Mouse (Mus musculus): ENCODE measurements at regions not wholly inside any gene's neighbourhood (a gene's known extent, or its start where the extent isn't known, plus 50 kb on each side); places are given as distances from the start of the nearest gene placed in this dataset.

- Histone ChIP-seq H3K4me3 (no peak overlapping the region), H3K4me1 (ENCODE audit: control insufficient read depth, insufficient read depth, low read length) (no peaks in the 10 kb centered on the region), H3K27ac (no peak overlapping the region), H3K9ac (ENCODE audit: low read depth, low read length) (no peak overlapping the region), H3K36me3 (ENCODE audit: control insufficient read depth, insufficient read depth, low read length) (no peaks in the 10 kb centered on the region), H3K27me3 (ENCODE audit: control insufficient read depth, insufficient read depth, low read length) (no peaks in the 10 kb centered on the region), H3K79me2 (replicated peaks; ENCODE audit: control insufficient read depth, insufficient read depth, low read length) (no peaks in the 10 kb centered on the region)
- DNase-seq: no peak
- TF ChIP-seq EP300 (IDR thresholded peaks at IDR 0.05; ENCODE audit: insufficient read depth, low read depth, low read length) (no peak), CTCF (IDR thresholded peaks at IDR 0.05) (no peak), POLR2A (IDR thresholded peaks at IDR 0.05; ENCODE audit: insufficient read depth, low read depth, low read length) (no peak)
- WGBS: 87% methylated on average over 7 of the region's 7 CpGs
- intact Hi-C loops (cut with DNase I): no loop called here
Measured at GRCm38 (mm10) chr10:8986339-8986738, 100.5 kb upstream of the Sash1 start.

- intact Hi-C loops (cut with DNase I): no loop called here
- H3K27ac ChIP-seq: no peak overlapping the region
- DNase-seq: no peak
- H3K9ac ChIP-seq (ENCODE audit: low read depth, low read length): no peak overlapping the region
- no peak for TF ChIP-seq POLR2A (IDR thresholded peaks at IDR 0.05; ENCODE audit: insufficient read depth, low read depth, low read length)
- TF ChIP-seq EP300 (IDR thresholded peaks at IDR 0.05; ENCODE audit: insufficient read depth, low read depth, low read length): no peak
- no peak for TF ChIP-seq CTCF (IDR thresholded peaks at IDR 0.05)
- no peaks in the 10 kb centered on the region for H3K79me2 ChIP-seq (replicated peaks; ENCODE audit: control insufficient read depth, insufficient read depth, low read length)
- no peak overlapping the region for H3K4me3 ChIP-seq
- no peaks in the 10 kb centered on the region for H3K4me1 ChIP-seq (ENCODE audit: control insufficient read depth, insufficient read depth, low read length)
- 82% methylated on average over 4 of the region's 4 CpGs for WGBS
- H3K36me3 ChIP-seq (ENCODE audit: control insufficient read depth, insufficient read depth, low read length): no peaks in the 10 kb centered on the region
- H3K27me3 ChIP-seq (ENCODE audit: control insufficient read depth, insufficient read depth, low read length): no peaks in the 10 kb centered on the region
Measured at GRCm38 (mm10) chr10:8983347-8983746, 97.5 kb upstream of the Sash1 start.

GRCm38 (mm10) chr10:8980568-8980967 is 94.7 kb upstream of the Sash1 start:
- Histone ChIP-seq H3K4me1 (ENCODE audit: control insufficient read depth, insufficient read depth, low read length) (no peaks in the 10 kb centered on the region), H3K36me3 (ENCODE audit: control insufficient read depth, insufficient read depth, low read length) (no peaks in the 10 kb centered on the region), H3K9ac (ENCODE audit: low read depth, low read length) (no peak overlapping the region), H3K4me3 (no peak overlapping the region), H3K27me3 (ENCODE audit: control insufficient read depth, insufficient read depth, low read length) (no peaks in the 10 kb centered on the region), H3K27ac (no peak overlapping the region), H3K79me2 (replicated peaks; ENCODE audit: control insufficient read depth, insufficient read depth, low read length) (no peaks in the 10 kb centered on the region)
- no peak for DNase-seq
- intact Hi-C loops (cut with DNase I): no loop called here
- 87% methylated on average over 1 of the region's 1 CpGs for WGBS
- no peak for TF ChIP-seq CTCF (IDR thresholded peaks at IDR 0.05)
- no peak for TF ChIP-seq EP300 (IDR thresholded peaks at IDR 0.05; ENCODE audit: insufficient read depth, low read depth, low read length)
- TF ChIP-seq POLR2A (IDR thresholded peaks at IDR 0.05; ENCODE audit: insufficient read depth, low read depth, low read length): no peak

- no peak overlapping the region for H3K4me3 ChIP-seq
- no peaks in the 10 kb centered on the region for H3K36me3 ChIP-seq (ENCODE audit: control insufficient read depth, insufficient read depth, low read length)
- H3K4me1 ChIP-seq (ENCODE audit: control insufficient read depth, insufficient read depth, low read length): no peaks in the 10 kb centered on the region
- no peak overlapping the region for H3K9ac ChIP-seq (ENCODE audit: low read depth, low read length)
- no peak for DNase-seq
- H3K27ac ChIP-seq: no peak overlapping the region
- WGBS: 92% methylated on average over 3 of the region's 3 CpGs
- no peak for TF ChIP-seq EP300 (IDR thresholded peaks at IDR 0.05; ENCODE audit: insufficient read depth, low read depth, low read length)
- no peak for TF ChIP-seq CTCF (IDR thresholded peaks at IDR 0.05)
- no peak for TF ChIP-seq POLR2A (IDR thresholded peaks at IDR 0.05; ENCODE audit: insufficient read depth, low read depth, low read length)
- H3K27me3 ChIP-seq (ENCODE audit: control insufficient read depth, insufficient read depth, low read length): no peaks in the 10 kb centered on the region
- intact Hi-C loops (cut with DNase I): no loop called here
- no peaks in the 10 kb centered on the region for H3K79me2 ChIP-seq (replicated peaks; ENCODE audit: control insufficient read depth, insufficient read depth, low read length)
Measured at GRCm38 (mm10) chr10:8978595-8978994, 92.7 kb upstream of the Sash1 start.

GRCm38 (mm10) chr10:8973934-8974333 is 88.1 kb upstream of the Sash1 start:
- H3K27ac ChIP-seq: no peak overlapping the region
- no peaks in the 10 kb centered on the region for H3K27me3 ChIP-seq (ENCODE audit: control insufficient read depth, insufficient read depth, low read length)
- intact Hi-C loops (cut with DNase I): loop anchor here (2.0 to 5.0 kb wide), 3 partner anchors 87 to 231 kb away; partner anchors contain the start of gene Sash1
- H3K4me3 ChIP-seq: no peak overlapping the region
- no peaks in the 10 kb centered on the region for H3K79me2 ChIP-seq (replicated peaks; ENCODE audit: control insufficient read depth, insufficient read depth, low read length)
- H3K4me1 ChIP-seq (ENCODE audit: control insufficient read depth, insufficient read depth, low read length): peaks cover 2% of the 10 kb centered on the region
- 62% methylated on average over 1 of the region's 1 CpGs for WGBS
- DNase-seq: no peak
- no peak for TF ChIP-seq POLR2A (IDR thresholded peaks at IDR 0.05; ENCODE audit: insufficient read depth, low read depth, low read length)
- peak; percentile 52 for TF ChIP-seq CTCF (IDR thresholded peaks at IDR 0.05)
- TF ChIP-seq EP300 (IDR thresholded peaks at IDR 0.05; ENCODE audit: insufficient read depth, low read depth, low read length): no peak
- H3K36me3 ChIP-seq (ENCODE audit: control insufficient read depth, insufficient read depth, low read length): no peaks in the 10 kb centered on the region
- H3K9ac ChIP-seq (ENCODE audit: low read depth, low read length): no peak overlapping the region

- TF ChIP-seq POLR2A (IDR thresholded peaks at IDR 0.05; ENCODE audit: insufficient read depth, low read depth, low read length) (no peak), CTCF (IDR thresholded peaks at IDR 0.05) (no peak), EP300 (IDR thresholded peaks at IDR 0.05; ENCODE audit: insufficient read depth, low read depth, low read length) (no peak)
- no peak overlapping the region for H3K4me3 ChIP-seq
- no peaks in the 10 kb centered on the region for H3K36me3 ChIP-seq (ENCODE audit: control insufficient read depth, insufficient read depth, low read length)
- no peaks in the 10 kb centered on the region for H3K27me3 ChIP-seq (ENCODE audit: control insufficient read depth, insufficient read depth, low read length)
- no peaks in the 10 kb centered on the region for H3K79me2 ChIP-seq (replicated peaks; ENCODE audit: control insufficient read depth, insufficient read depth, low read length)
- no peak overlapping the region for H3K9ac ChIP-seq (ENCODE audit: low read depth, low read length)
- H3K27ac ChIP-seq: no peak overlapping the region; the same call in 1 of the 2 replicates
- 72% methylated on average over 8 of the region's 8 CpGs for WGBS
- intact Hi-C loops (cut with DNase I): loop anchor here (2.0 to 5.0 kb wide), 3 partner anchors 86 to 230 kb away; partner anchors contain the start of gene Sash1
- DNase-seq: peak in 1 of 2 experiments; percentile 23
- H3K4me1 ChIP-seq (ENCODE audit: control insufficient read depth, insufficient read depth, low read length): peaks cover 9% of the 10 kb centered on the region
Measured at GRCm38 (mm10) chr10:8972789-8973551, 87.1 kb upstream of the Sash1 start.

Measured in heart, adult 2 months (tissue).